Mouse (Mus musculus) liver, embryonic 12.5 days (tissue): ENCODE data around the gene Slfn2. TPM values are rescaled to one million over a fixed set of nuclear protein-coding genes. Genes with fewer than 3 reads are reported as not detected.
"Not testable (repeated sequence)": the region's sequence is repeated elsewhere in the genome, so short reads cannot be mapped to it uniquely, and the experiment has no call there.

Experiments used
- ATAC-seq: fragments of 200-750 bp; cut with Nextera tagmentation; 2 replicates; pipeline ENCODE4 v1.8.0; 2017; ENCODE audit warnings: moderate number of reproducible peaks, mild to moderate bottlenecking, moderate library complexity
- H3K27ac ChIP-seq: fragments of 300-500 bp; sonication (generic); 2 replicates; pipeline ENCODE4 v1.5.1; 2016; ENCODE audit warnings: mild to moderate bottlenecking
- H3K27me3 ChIP-seq: fragments of 300-500 bp; sonication (generic); replicated peaks from 2 replicates; pipeline ENCODE4 v1.6.1; 2016; ENCODE audit warnings: mild to moderate bottlenecking, moderate library complexity
- H3K36me3 ChIP-seq: fragments of 300-500 bp; sonication (generic); 2 replicates; pipeline ENCODE4 v1.6.1; 2016; ENCODE audit warnings: mild to moderate bottlenecking, moderate library complexity
- H3K4me1 ChIP-seq: fragments of 300-500 bp; sonication (generic); 2 replicates; pipeline ENCODE4 v1.6.1; 2016
- H3K4me2 ChIP-seq: fragments of 300-500 bp; sonication (generic); 2 replicates; pipeline ENCODE4 v1.6.1; 2016; ENCODE audit warnings: mild to moderate bottlenecking, moderate library complexity
- H3K4me3 ChIP-seq: fragments of 300-500 bp; sonication (generic); 2 replicates; pipeline ENCODE4 v1.5.1; 2016; ENCODE audit warnings: mild to moderate bottlenecking, moderate library complexity
- H3K9ac ChIP-seq: fragments of 300-500 bp; sonication (generic); 2 replicates; pipeline ENCODE4 v1.6.1; 2016; ENCODE audit warnings: mild to moderate bottlenecking, moderate library complexity
- H3K9me3 ChIP-seq: fragments of 300-500 bp; sonication (generic); replicated peaks from 2 replicates; pipeline ENCODE4 v1.6.1; 2016; ENCODE audit warnings: mild to moderate bottlenecking, moderate library complexity
- WGBS: fragments of 180-500 bp; shearing (Covaris S2); methylation state at CpG from one replicate; pipeline ENCODE4 v1.1.7; 2016; ENCODE audit not compliant: insufficient replicate concordance; 5-methylcytosine and 5-hydroxymethylcytosine counted together
- polyA plus RNA-seq: library from polyadenylated mRNA; unstranded; fragments of >200 nt; fragmentation: Nextera tagmentation; extraction: Ambion mirVana; gene quantifications from 2 replicates; pipeline ENCODE4 v1.2.1, GENCODE M21; 2016

The Slfn2 gene
- polyA plus RNA-seq, result 3.5 and 3.6 TPM in 2 replicates

- no peaks in the 10 kb centered on the region for H3K36me3 ChIP-seq
- H3K4me1 ChIP-seq, result no peaks in the 10 kb centered on the region
- H3K9ac ChIP-seq, result no peak within 1 kb of the TSS
- no peak for ATAC-seq
- no peak within 1 kb of the TSS for H3K27ac ChIP-seq
- peaks cover 7% of the 10 kb centered on the region for H3K27me3 ChIP-seq
- H3K4me2 ChIP-seq, result no peak within 1 kb of the TSS
- H3K9me3 ChIP-seq, result no peaks in the 10 kb centered on the region
- 45% methylated on average over 2 of the region's 2 CpGs for WGBS
- peak within 1 kb of the TSS; percentile 16 for H3K4me3 ChIP-seq
Measured at GRCm38 (mm10) chr11:83064946-83065345, at the start of gene Slfn2. Slfn2 (plus strand) TSS chr11:83065112.

- no peak for ATAC-seq
- Histone ChIP-seq H3K27me3 (no peaks in the 10 kb centered on the region), H3K36me3 (no peaks in the 10 kb centered on the region), H3K4me1 (no peaks in the 10 kb centered on the region), H3K4me3 (no peak overlapping the region), H3K9ac (no peak overlapping the region), H3K4me2 (no peak overlapping the region), H3K9me3 (no peaks in the 10 kb centered on the region), H3K27ac (no peak overlapping the region)
Measured at GRCm38 (mm10) chr11:83016093-83016492, 48.8 kb upstream of the Slfn2 start.

- H3K4me3 ChIP-seq, H3K9ac ChIP-seq, H3K4me1 ChIP-seq, H3K27me3 ChIP-seq, H3K27ac ChIP-seq, H3K9me3 ChIP-seq, ATAC-seq, H3K36me3 ChIP-seq: not testable (repeated sequence)
- 60% methylated on average over 18 of the region's 18 CpGs for WGBS
- 0 out of 2 replicates have a peak overlapping the region, but pooled peaks have one; percentile 19 for H3K4me2 ChIP-seq
Measured at GRCm38 (mm10) chr11:83019561-83020519, 45.1 kb upstream of the Slfn2 start.

GRCm38 (mm10) chr11:83020621-83021020 lies 44.3 kb upstream of the Slfn2 start, which contains the start of gene Slfn8:
Slfn8 (minus strand) TSS chr11:83020810.
- H3K4me1 ChIP-seq, result no peaks in the 10 kb centered on the region
- H3K36me3 ChIP-seq, result no peaks in the 10 kb centered on the region
- H3K27ac ChIP-seq, result no peak within 1 kb of the TSS
- 40% methylated on average over 5 of the region's 5 CpGs for WGBS
- H3K4me3 ChIP-seq, result no peak within 1 kb of the TSS
- no peaks in the 10 kb centered on the region for H3K9me3 ChIP-seq
- H3K4me2 ChIP-seq, result 0 out of 2 replicates have a peak within 1 kb of the TSS, but pooled peaks have one; percentile 19
- no peak for ATAC-seq
- H3K27me3 ChIP-seq, result no peaks in the 10 kb centered on the region
- H3K9ac ChIP-seq, result no peak within 1 kb of the TSS

GRCm38 (mm10) chr11:83038686-83039085 lies 26.2 kb upstream of the Slfn2 start:
- not testable (repeated sequence) for H3K4me1 ChIP-seq, H3K36me3 ChIP-seq, H3K4me2 ChIP-seq, H3K27ac ChIP-seq, H3K9me3 ChIP-seq, H3K9ac ChIP-seq, ATAC-seq, H3K27me3 ChIP-seq, H3K4me3 ChIP-seq
- 53% methylated on average over 3 of the region's 3 CpGs for WGBS

GRCm38 (mm10) chr11:83039156-83039555 lies 25.8 kb upstream of the Slfn2 start:
- Histone ChIP-seq H3K9me3 (no peaks in the 10 kb centered on the region), H3K27ac (no peak overlapping the region), H3K4me3 (no peak overlapping the region), H3K4me1 (no peaks in the 10 kb centered on the region), H3K36me3 (no peaks in the 10 kb centered on the region), H3K9ac (no peak overlapping the region), H3K4me2 (peak overlapping the region; percentile 55; the same call in 1 of the 2 replicates), H3K27me3 (no peaks in the 10 kb centered on the region)
- WGBS, result 50% methylated on average over 1 of the region's 1 CpGs
- no peak for ATAC-seq

GRCm38 (mm10) chr11:83039796-83040195 lies 25.1 kb upstream of the Slfn2 start:
- H3K4me1 ChIP-seq, result no peaks in the 10 kb centered on the region
- H3K4me3 ChIP-seq, result peak overlapping the region; percentile 16
- H3K27me3 ChIP-seq, result no peaks in the 10 kb centered on the region
- H3K27ac ChIP-seq, result no peak overlapping the region
- no peak overlapping the region for H3K9ac ChIP-seq
- no peaks in the 10 kb centered on the region for H3K9me3 ChIP-seq
- H3K36me3 ChIP-seq, result no peaks in the 10 kb centered on the region
- H3K4me2 ChIP-seq, result peak overlapping the region; percentile 55
- ATAC-seq, result no peak
- WGBS, result 7% methylated on average over 19 of the region's 19 CpGs

GRCm38 (mm10) chr11:83040325-83040724 lies 24.6 kb upstream of the Slfn2 start:
- 17% methylated on average over 1 of the region's 1 CpGs for WGBS
- Histone ChIP-seq H3K27ac (no peak overlapping the region), H3K9ac (no peak overlapping the region), H3K36me3 (no peaks in the 10 kb centered on the region), H3K4me2 (peak overlapping the region; percentile 55), H3K4me3 (peak overlapping the region; percentile 16), H3K27me3 (no peaks in the 10 kb centered on the region), H3K4me1 (no peaks in the 10 kb centered on the region), H3K9me3 (no peaks in the 10 kb centered on the region)
- ATAC-seq, result no peak

GRCm38 (mm10) chr11:83041000-83041399 lies 23.9 kb upstream of the Slfn2 start:
- no peak for ATAC-seq
- H3K4me1 ChIP-seq, result no peaks in the 10 kb centered on the region
- no peaks in the 10 kb centered on the region for H3K9me3 ChIP-seq
- no peak overlapping the region for H3K4me3 ChIP-seq
- H3K27ac ChIP-seq, result no peak overlapping the region
- H3K4me2 ChIP-seq, result no peak overlapping the region
- H3K9ac ChIP-seq, result no peak overlapping the region
- H3K27me3 ChIP-seq, result no peaks in the 10 kb centered on the region
- H3K36me3 ChIP-seq, result no peaks in the 10 kb centered on the region

GRCm38 (mm10) chr11:83043891-83044290 lies 21.0 kb upstream of the Slfn2 start:
- no peaks in the 10 kb centered on the region for H3K9me3 ChIP-seq
- WGBS, result 62% methylated on average over 4 of the region's 4 CpGs
- no peak overlapping the region for H3K4me2 ChIP-seq
- no peaks in the 10 kb centered on the region for H3K4me1 ChIP-seq
- no peaks in the 10 kb centered on the region for H3K27me3 ChIP-seq
- no peak overlapping the region for H3K4me3 ChIP-seq
- no peak for ATAC-seq
- H3K9ac ChIP-seq, result no peak overlapping the region
- H3K36me3 ChIP-seq, result no peaks in the 10 kb centered on the region
- H3K27ac ChIP-seq, result no peak overlapping the region

- Histone ChIP-seq H3K9ac (no peak overlapping the region), H3K4me3 (no peak overlapping the region), H3K4me1 (no peaks in the 10 kb centered on the region), H3K36me3 (no peaks in the 10 kb centered on the region), H3K27me3 (no peaks in the 10 kb centered on the region), H3K4me2 (no peak overlapping the region), H3K9me3 (no peaks in the 10 kb centered on the region), H3K27ac (no peak overlapping the region)
- no peak for ATAC-seq
- WGBS, result 65% methylated on average over 3 of the region's 3 CpGs
Measured at GRCm38 (mm10) chr11:83045642-83046041, 19.3 kb upstream of the Slfn2 start.

- H3K27me3 ChIP-seq, result no peaks in the 10 kb centered on the region; the same call in 1 of the 2 replicates
Measured at GRCm38 (mm10) chr11:83057863-83058262, 7.0 kb upstream of the Slfn2 start.

More at GRCm38 (mm10) chr11:83057863-83058262, 7.0 kb upstream of the Slfn2 start:
- no peak overlapping the region for H3K4me2 ChIP-seq
- H3K9ac ChIP-seq, result no peak overlapping the region
- H3K27ac ChIP-seq, result no peak overlapping the region
- no peak overlapping the region for H3K4me3 ChIP-seq
- 2% methylated on average over 5 of the region's 5 CpGs for WGBS
- H3K36me3 ChIP-seq, result no peaks in the 10 kb centered on the region
- no peak for ATAC-seq
- no peaks in the 10 kb centered on the region for H3K9me3 ChIP-seq
- H3K4me1 ChIP-seq, result no peaks in the 10 kb centered on the region
